Mouse (Mus musculus) liver, embryonic 14.5 days (tissue): ENCODE data around the gene Lad1.

Source experiments
- CTCF ChIP-seq: IDR thresholded peaks from 2 replicates; pipeline ENCODE4 v1.5.1; 2016; ENCODE audit warnings: antibody characterized with exemption, low read depth, control low read depth
- EP300 ChIP-seq: IDR thresholded peaks from 2 replicates; pipeline ENCODE4 v1.6.1; 2016; ENCODE audit warnings: antibody characterized with exemption, low read depth

GRCm38 (mm10) chr1:135813071-135813470 is 5.3 kb upstream of the Lad1 start:
- TF ChIP-seq EP300 (no peak), CTCF (no peak)
